Mouse (Mus musculus) left cerebral cortex, adult 6 months (tissue): ENCODE results near the gene Mrps26. TPM values are rescaled to one million over a fixed set of nuclear protein-coding genes. Genes with fewer than 3 reads are reported as not detected.

Experiments
- long read RNA-seq, 2 experiments: library from polyadenylated mRNA; unstranded; transcript quantifications; one replicate each; pipeline ENCODE4 v2.0.0; 2019 to 2020
- polyA plus RNA-seq: library from polyadenylated mRNA; unstranded; fragments of <200 nt; fragmentation: Nextera tagmentation; gene quantifications from 2 replicates; pipeline ENCODE4 v1.2.3, GENCODE M21; 2021

Gene Mrps26
- 141 and 170 TPM in 2 replicates for polyA plus RNA-seq
- long read RNA-seq, experiment 1, full-length matches to known transcripts, result 137 of 153 reads
- long read RNA-seq, experiment 1, partial matches to known transcripts, result 12 of 153 reads
- long read RNA-seq, experiment 1, other reads (novel, unspliced or antisense), result 4 of 153 reads
- long read RNA-seq, experiment 2, full-length matches to known transcripts, result 226 of 243 reads
- long read RNA-seq, experiment 2, partial matches to known transcripts, result 14 of 243 reads
- long read RNA-seq, experiment 2, other reads (novel, unspliced or antisense), result 3 of 243 reads

DNA sequence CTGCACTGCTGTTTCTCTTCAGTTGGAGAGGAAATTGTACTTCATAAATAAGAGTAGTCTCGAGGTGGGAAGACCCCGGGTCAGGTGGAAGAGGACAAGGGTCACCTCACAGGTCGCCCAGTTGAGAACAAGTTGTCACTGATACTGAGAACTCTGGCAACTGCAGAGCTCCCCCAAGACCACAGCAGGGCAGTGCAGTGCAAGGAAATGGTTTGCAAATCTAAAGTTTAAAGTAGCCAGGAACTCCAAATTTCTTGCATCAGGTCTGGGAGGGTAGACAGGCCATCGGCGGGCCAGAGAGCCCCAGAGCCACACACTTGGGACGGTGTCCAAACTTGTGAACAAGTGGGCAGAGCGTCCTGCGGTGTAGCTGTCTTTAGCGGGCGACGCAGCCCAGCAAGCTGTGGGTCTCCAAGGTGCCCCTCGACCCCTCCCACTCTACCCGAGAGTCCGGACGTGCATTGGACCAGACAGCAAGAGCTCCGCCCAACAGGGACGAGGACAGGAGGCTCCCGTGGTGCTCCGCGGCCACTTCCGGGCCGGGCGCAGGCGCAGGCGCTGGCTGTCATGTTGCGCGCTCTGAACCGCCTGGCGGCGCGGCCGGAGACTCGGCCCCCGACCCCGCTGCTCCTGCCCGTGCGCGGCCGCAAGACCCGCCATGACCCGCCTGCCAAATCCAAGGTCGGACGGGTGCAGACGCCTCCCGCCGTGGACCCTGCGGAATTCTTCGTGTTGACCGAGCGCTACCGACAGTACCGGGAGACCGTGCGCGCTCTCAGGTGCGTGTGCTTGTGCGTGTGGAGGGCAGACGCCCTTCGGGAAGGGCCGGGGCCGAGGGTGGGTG lies at the start of gene Mrps26:
Gene Mrps26 (plus strand): TSS at position 531 of the 844 bp plus-strand sequence.

GRCm38 (mm10) chr2:130575873-130576272 lies 12.3 kb downstream of the Mrps26 start, which contains the start of gene Oxt:
Gene Oxt, plus strand, starts transcription at chr2:130576173.

DNA sequence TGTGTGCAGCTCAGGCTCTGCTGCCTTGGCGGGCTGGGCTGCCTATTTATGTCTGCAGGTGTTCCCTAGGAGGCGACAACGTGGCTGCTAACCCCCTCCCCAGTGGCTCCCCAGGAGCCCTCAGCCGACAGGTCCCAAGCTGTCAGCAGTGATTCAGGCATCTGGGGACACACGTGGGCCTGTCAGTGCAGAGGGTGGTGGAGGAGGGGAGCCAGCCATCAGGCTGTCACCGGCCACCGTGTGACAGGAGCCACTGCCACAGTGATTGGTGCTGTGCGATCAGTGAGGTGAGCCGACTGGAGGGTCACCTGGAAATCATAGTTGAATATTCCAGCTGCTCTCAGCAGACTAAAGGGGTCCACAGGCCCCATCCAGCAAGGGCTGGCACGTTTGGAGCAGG lies 19.0 kb downstream of the Mrps26 start, which contains the start of gene Avp:
Gene Avp (minus strand): TSS at position 3 of the 400 bp plus-strand sequence.

Other genes with a start within 250 kb of the Mrps26 start
- gene Cpxm1, start 166.2 kb upstream of the Mrps26 start, polyA plus RNA-seq, result 3.1 and 4.3 TPM in 2 replicates
- not detected in 2 replicates for gene Gm28372, start 158.5 kb upstream of the Mrps26 start, polyA plus RNA-seq
- not detected in 2 replicates for gene 1700020A23Rik, start 158.5 kb upstream of the Mrps26 start, polyA plus RNA-seq
- gene Tmem239, start 157.3 kb upstream of the Mrps26 start, polyA plus RNA-seq, result not detected in 2 replicates
- gene Vps16, start 139.4 kb upstream of the Mrps26 start, polyA plus RNA-seq, result 33.3 and 46.6 TPM in 2 replicates
- gene Pced1a, start 139.0 kb upstream of the Mrps26 start, polyA plus RNA-seq, result 7.8 and 9.5 TPM in 2 replicates
- gene Ptpra, start 113.5 kb upstream of the Mrps26 start, polyA plus RNA-seq, result 32.4 and 125 TPM in 2 replicates
- gene Oxt, start 12.4 kb downstream of the Mrps26 start, polyA plus RNA-seq, result 0.53 TPM in 1 of 2 replicates, not detected in the other
- gene Avp, start 18.8 kb downstream of the Mrps26 start, polyA plus RNA-seq, result 1.3 and 6.6 TPM in 2 replicates
- 3.2 and 3.6 TPM in 2 replicates for gene Fastkd5, start 66.3 kb downstream of the Mrps26 start, polyA plus RNA-seq
- 8.8 TPM in 2 replicates for gene Ubox5, start 66.3 kb downstream of the Mrps26 start, polyA plus RNA-seq
- gene Lzts3, start 79.1 kb downstream of the Mrps26 start, polyA plus RNA-seq, result 6.4 and 10.5 TPM in 2 replicates
- gene Ddrgk1, start 100.9 kb downstream of the Mrps26 start, polyA plus RNA-seq, result 182 and 214 TPM in 2 replicates
- gene Itpa, start 103.9 kb downstream of the Mrps26 start, polyA plus RNA-seq, result 65.4 and 72.9 TPM in 2 replicates
- gene Slc4a11, start 133.8 kb downstream of the Mrps26 start, polyA plus RNA-seq, result 1.5 and 1.6 TPM in 2 replicates